Mouse (Mus musculus) embryonic facial prominence, embryonic 13.5 days (tissue): ENCODE measurements around the gene Bcl2l13. TPM values are rescaled to one million over a fixed set of nuclear protein-coding genes. Genes with fewer than 3 reads are reported as not detected.
"Not testable (repeated sequence)": the region's sequence is repeated elsewhere in the genome, so short reads cannot be mapped to it uniquely, and the experiment has no call there.

Experiments used
- ATAC-seq: fragments of 200-750 bp; cut with Nextera tagmentation; 2 replicates; pipeline ENCODE4 v1.8.0; 2017; ENCODE audit warnings: low read depth; ENCODE audit not compliant: insufficient number of reproducible peaks, insufficient read depth, low FRiP score, low TSS enrichment
- H3K27ac ChIP-seq: fragments of 300-500 bp; sonication (generic); 2 replicates; pipeline ENCODE4 v1.5.1; 2015; ENCODE audit warnings: moderate library complexity, mild to moderate bottlenecking, inconsistent platforms
- H3K27me3 ChIP-seq: fragments of 300-500 bp; sonication (generic); 2 replicates; pipeline ENCODE4 v1.6.1; 2015; ENCODE audit warnings: mild to moderate bottlenecking, inconsistent platforms
- H3K36me3 ChIP-seq: fragments of 300-500 bp; sonication (generic); 2 replicates; pipeline ENCODE4 v1.6.1; 2015; ENCODE audit warnings: mild to moderate bottlenecking, inconsistent platforms
- H3K4me1 ChIP-seq: fragments of 300-500 bp; sonication (generic); 2 replicates; pipeline ENCODE4 v1.6.1; 2015; ENCODE audit warnings: inconsistent platforms
- H3K4me2 ChIP-seq: fragments of 300-500 bp; sonication (generic); 2 replicates; pipeline ENCODE4 v1.6.1; 2015; ENCODE audit warnings: moderate library complexity, mild to moderate bottlenecking, inconsistent platforms
- H3K4me3 ChIP-seq: fragments of 300-500 bp; sonication (generic); 2 replicates; pipeline ENCODE4 v1.5.1; 2015; ENCODE audit warnings: mild to moderate bottlenecking, inconsistent platforms
- H3K9ac ChIP-seq: fragments of 300-500 bp; sonication (generic); 2 replicates; pipeline ENCODE4 v1.6.1; 2015; ENCODE audit warnings: mild to moderate bottlenecking, inconsistent platforms
- H3K9me3 ChIP-seq: fragments of 300-500 bp; sonication (generic); 2 replicates; pipeline ENCODE4 v1.6.1; 2016; ENCODE audit warnings: inconsistent platforms
- WGBS: fragments of 180-500 bp; shearing (Covaris S2); methylation state at CpG from one replicate; pipeline ENCODE4 v1.1.7; 2015; ENCODE audit warnings: mixed read lengths; 5-methylcytosine and 5-hydroxymethylcytosine counted together
- polyA plus RNA-seq: library from polyadenylated mRNA; unstranded; fragments of >200 nt; fragmentation: Nextera tagmentation; extraction: Ambion mirVana; gene quantifications from 2 replicates; pipeline ENCODE4 v1.2.1, GENCODE M21; 2015

Gene Bcl2l13
- polyA plus RNA-seq, 1 experiment from 2014 or later: 27.7 TPM

GRCm38 (mm10) chr6:120916972-120917881, 81.2 kb downstream of the Bcl2l13 start:
- not testable (repeated sequence) for ATAC-seq, H3K27me3 ChIP-seq, H3K36me3 ChIP-seq, H3K9me3 ChIP-seq, H3K27ac ChIP-seq
- Histone ChIP-seq H3K4me2 (peak overlapping the region; percentile 97), H3K4me3 (peak overlapping the region; percentile 66), H3K4me1 (peaks cover 13% of the 10 kb centered on the region), H3K9ac (peak overlapping the region; percentile 70)
- WGBS: 32% methylated on average over 9 of the region's 14 CpGs

DNA sequence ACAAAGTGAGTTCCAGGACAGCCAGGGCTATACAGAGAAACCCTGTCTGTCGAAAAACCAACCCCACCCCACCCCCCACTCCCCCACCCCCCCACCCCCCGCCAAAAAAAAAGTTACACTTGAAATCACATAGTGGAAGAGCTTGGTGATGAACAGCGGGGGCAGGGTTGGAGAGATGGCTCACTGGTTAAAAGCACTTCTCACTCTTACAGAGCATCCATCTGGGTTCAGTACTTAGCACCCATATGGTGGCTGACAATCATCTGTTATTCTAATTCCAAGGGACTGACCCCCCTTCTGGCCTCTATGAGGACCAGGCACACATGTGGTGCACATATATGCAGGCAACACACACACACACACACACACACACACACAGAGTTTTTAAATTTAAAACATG, 82.0 kb downstream of the Bcl2l13 start:
- H3K9me3 ChIP-seq: no peaks in the 10 kb centered on the region
- H3K9ac ChIP-seq: no peak overlapping the region
- no peak overlapping the region for H3K27ac ChIP-seq
- no peaks in the 10 kb centered on the region for H3K36me3 ChIP-seq
- no peak overlapping the region for H3K4me3 ChIP-seq
- peaks cover 13% of the 10 kb centered on the region for H3K4me1 ChIP-seq
- WGBS: 46% methylated on average over 3 of the region's 3 CpGs
- no peak for ATAC-seq
- H3K27me3 ChIP-seq: 0 out of 2 replicates have a peak, but pooled peaks cover 6% of the 10 kb centered on the region
- no peak overlapping the region for H3K4me2 ChIP-seq

DNA sequence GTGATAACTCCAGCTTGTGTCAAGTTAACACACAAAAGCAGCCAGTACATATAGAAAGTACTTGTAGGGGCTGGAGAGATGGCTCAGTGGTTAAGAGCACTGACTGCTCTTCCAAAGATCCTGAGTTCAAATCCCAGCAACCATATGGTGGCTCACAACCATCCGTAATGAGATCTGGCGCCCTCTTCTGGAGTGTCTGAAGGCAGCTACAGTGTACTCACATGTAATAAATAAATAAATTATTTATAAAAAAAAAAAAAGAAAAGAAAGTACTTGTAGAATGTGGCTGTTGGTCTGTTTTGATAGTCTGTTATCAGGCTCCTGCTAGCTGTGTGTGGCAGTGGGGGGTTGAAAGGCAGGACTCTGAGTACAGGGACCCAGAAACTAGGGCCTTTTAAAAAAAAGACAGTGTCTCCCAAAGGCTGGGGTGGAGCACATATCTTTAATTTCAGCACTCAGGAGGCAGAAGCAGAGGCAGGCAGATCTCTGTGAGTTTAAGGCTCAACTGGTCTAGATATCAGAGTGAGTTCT, 88.8 kb downstream of the Bcl2l13 start:
- not testable (repeated sequence) for H3K9me3 ChIP-seq, H3K27ac ChIP-seq, H3K4me1 ChIP-seq, H3K36me3 ChIP-seq, H3K4me3 ChIP-seq, H3K9ac ChIP-seq, H3K27me3 ChIP-seq, ATAC-seq, H3K4me2 ChIP-seq
- 75% methylated on average over 2 of the region's 2 CpGs for WGBS

GRCm38 (mm10) chr6:120926880-120927279, 90.9 kb downstream of the Bcl2l13 start:
- no peak overlapping the region for H3K9ac ChIP-seq
- 71% methylated on average over 2 of the region's 2 CpGs for WGBS

GRCm38 (mm10) chr6:120927765-120928164, 91.8 kb downstream of the Bcl2l13 start:
- ATAC-seq: no peak
- H3K9me3 ChIP-seq: no peaks in the 10 kb centered on the region
- H3K4me1 ChIP-seq: no peaks in the 10 kb centered on the region
- no peak overlapping the region for H3K4me2 ChIP-seq
- H3K36me3 ChIP-seq: peaks cover 16% of the 10 kb centered on the region
- no peak overlapping the region for H3K9ac ChIP-seq
- H3K27me3 ChIP-seq: no peaks in the 10 kb centered on the region
- H3K27ac ChIP-seq: no peak overlapping the region
- WGBS: 68% methylated on average over 3 of the region's 3 CpGs
- H3K4me3 ChIP-seq: no peak overlapping the region

More at GRCm38 (mm10) chr6:120926880-120927279, 90.9 kb downstream of the Bcl2l13 start:
- no peak for ATAC-seq
- H3K27me3 ChIP-seq: no peaks in the 10 kb centered on the region
- H3K4me2 ChIP-seq: no peak overlapping the region
- no peak overlapping the region for H3K27ac ChIP-seq
- H3K9me3 ChIP-seq: no peaks in the 10 kb centered on the region
- H3K36me3 ChIP-seq: peaks cover 8% of the 10 kb centered on the region; the same call in 1 of the 2 replicates
- H3K4me3 ChIP-seq: no peak overlapping the region
- H3K4me1 ChIP-seq: no peaks in the 10 kb centered on the region

GRCm38 (mm10) chr6:120929421-120929820, 93.4 kb downstream of the Bcl2l13 start:
- Histone ChIP-seq H3K9me3 (no peaks in the 10 kb centered on the region), H3K4me1 (no peaks in the 10 kb centered on the region), H3K9ac (no peak overlapping the region), H3K4me3 (no peak overlapping the region), H3K27ac (no peak overlapping the region), H3K36me3 (peaks cover 31% of the 10 kb centered on the region), H3K27me3 (no peaks in the 10 kb centered on the region), H3K4me2 (no peak overlapping the region)
- 42% methylated on average over 1 of the region's 1 CpGs for whole genome bisulfite sequencing
- no peak for ATAC-seq

- no peaks in the 10 kb centered on the region for H3K27me3 ChIP-seq
- no peak overlapping the region for H3K27ac ChIP-seq
- H3K4me1 ChIP-seq: no peaks in the 10 kb centered on the region
- no peak for ATAC-seq
- no peak overlapping the region for H3K4me3 ChIP-seq
- 84% methylated on average over 6 of the region's 6 CpGs for WGBS
- no peaks in the 10 kb centered on the region for H3K9me3 ChIP-seq
- H3K9ac ChIP-seq: no peak overlapping the region
- no peak overlapping the region for H3K4me2 ChIP-seq
- peaks cover 37% of the 10 kb centered on the region for H3K36me3 ChIP-seq
These were observed 94.7 kb downstream of the Bcl2l13 start for GRCm38 (mm10) chr6:120930450-120931306.

GRCm38 (mm10) chr6:120932597-120932996, 96.6 kb downstream of the Bcl2l13 start:
- no peak for ATAC-seq
- H3K9me3 ChIP-seq: no peaks in the 10 kb centered on the region
- WGBS: 90% methylated on average over 12 of the region's 12 CpGs
- H3K4me3 ChIP-seq: no peak overlapping the region
- peaks cover 37% of the 10 kb centered on the region for H3K36me3 ChIP-seq
- H3K4me1 ChIP-seq: no peaks in the 10 kb centered on the region
- no peak overlapping the region for H3K4me2 ChIP-seq
- no peak overlapping the region for H3K9ac ChIP-seq
- no peaks in the 10 kb centered on the region for H3K27me3 ChIP-seq
- no peak overlapping the region for H3K27ac ChIP-seq

DNA sequence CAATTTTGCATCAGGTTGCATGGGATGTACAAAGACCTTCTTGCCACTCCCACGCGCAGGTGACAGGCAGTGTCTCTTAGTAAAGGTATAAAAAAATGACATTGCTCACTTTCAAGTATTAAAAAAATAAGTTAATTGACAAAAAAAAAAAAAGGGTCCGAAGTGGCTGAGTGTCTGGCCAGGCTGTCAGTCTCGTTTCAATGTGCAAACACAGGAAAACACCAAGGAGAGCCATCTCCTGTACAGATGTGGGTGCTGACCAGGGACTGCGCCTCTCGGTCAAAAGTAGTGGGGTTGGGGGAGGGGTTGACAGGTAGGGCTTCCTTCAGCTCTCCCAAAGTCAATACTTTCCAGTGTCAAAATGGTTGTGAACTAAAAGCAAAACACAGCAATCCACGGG, 97.7 kb downstream of the Bcl2l13 start:
- Histone ChIP-seq H3K4me2 (no peak overlapping the region), H3K9me3 (no peaks in the 10 kb centered on the region), H3K27me3 (no peaks in the 10 kb centered on the region), H3K9ac (no peak overlapping the region), H3K27ac (no peak overlapping the region), H3K4me3 (no peak overlapping the region), H3K4me1 (0 out of 2 replicates have a peak, but pooled peaks cover 4% of the 10 kb centered on the region), H3K36me3 (peaks cover 37% of the 10 kb centered on the region)
- 85% methylated on average over 7 of the region's 7 CpGs for WGBS
- no peak for ATAC-seq

GRCm38 (mm10) chr6:120934176-120934575, 98.2 kb downstream of the Bcl2l13 start:
- 76% methylated on average over 4 of the region's 4 CpGs for WGBS
- no peak for ATAC-seq
- Histone ChIP-seq H3K27me3 (no peaks in the 10 kb centered on the region), H3K4me1 (0 out of 2 replicates have a peak, but pooled peaks cover 4% of the 10 kb centered on the region), H3K9ac (no peak overlapping the region), H3K4me2 (no peak overlapping the region), H3K36me3 (peaks cover 37% of the 10 kb centered on the region), H3K27ac (no peak overlapping the region), H3K4me3 (no peak overlapping the region), H3K9me3 (no peaks in the 10 kb centered on the region)

GRCm38 (mm10) chr6:120937104-120937617, 101.1 kb downstream of the Bcl2l13 start:
- no peaks in the 10 kb centered on the region for H3K27me3 ChIP-seq
- no peak overlapping the region for H3K27ac ChIP-seq
- H3K9me3 ChIP-seq: no peaks in the 10 kb centered on the region
- H3K4me2 ChIP-seq: no peak overlapping the region
- 91% methylated on average over 16 of the region's 16 CpGs for WGBS
- ATAC-seq: no peak
- H3K36me3 ChIP-seq: peaks cover 27% of the 10 kb centered on the region
- no peak overlapping the region for H3K9ac ChIP-seq
- H3K4me1 ChIP-seq: 0 out of 2 replicates have a peak, but pooled peaks cover 4% of the 10 kb centered on the region
- H3K4me3 ChIP-seq: no peak overlapping the region
